13 mouse cellular contexts compared by ENCODE assay signal in genomic region chr2:131223569-131223968, GRCm38 (mm10). TPM values are rescaled to one million over a fixed set of nuclear protein-coding genes. Genes with fewer than 3 reads are reported as not detected.
DNase-seq lines count a peak whose midpoint lies in the region; ATAC-seq lines count a peak whose summit lies in the region.
"Had no signal": no experiment of that assay in that cellular context is flagged by ENCODE, and none has a peak within 500 bp of the region (broad histone marks: within the 10 kb centered on the region; RNA-seq: fewer than 3 reads in every experiment).

No protein-coding gene starts in this region.

- H3K27ac ChIP-seq in liver, embryonic 15.5 days (replicated peaks) = peak overlapping the region; percentile 96
- H3K27ac ChIP-seq in forebrain, embryonic 14.5 days (ENCODE audit: low read depth, low read length) = no peak overlapping the region
- H3K27ac ChIP-seq: embryonic facial prominence, embryonic 12.5 days; heart, adult 2 months had no signal

- peak; percentile 35 for DNase-seq in adrenal gland, postnatal 10 days
- no peak for DNase-seq in adrenal gland, adult 8-10 months
- peak; percentile 52 to 66 for DNase-seq in spleen, postnatal 36 days (ENCODE audit: low spot score in 2 of 2)
- DNase-seq in spleen, postnatal 14 days (ENCODE audit: low spot score in 2 of 2) = no peak
- no peak for DNase-seq in forebrain, embryonic 14.5 days (ENCODE audit: low spot score)
- no peak for DNase-seq in cerebellum, postnatal 4 days (ENCODE audit: low spot score in 2 of 2)
- no peak for DNase-seq in gastrocnemius, adult 18-20 months (ENCODE audit: low spot score)
- DNase-seq: cerebellum, adult 9-10 months; heart, adult 2 months; kidney, adult 9 months had no signal

- no peaks in the 10 kb centered on the region for H3K27me3 ChIP-seq in liver, embryonic 15.5 days
- H3K27me3 ChIP-seq in forebrain, embryonic 14.5 days (replicated peaks; ENCODE audit: control insufficient read depth, insufficient read depth, low read length) = no peaks in the 10 kb centered on the region
- H3K27me3 ChIP-seq: embryonic facial prominence, embryonic 12.5 days had no signal

- peak; percentile 99 for ATAC-seq in liver, embryonic 15.5 days (ENCODE audit: insufficient read depth)
- ATAC-seq in forebrain, embryonic 14.5 days = no peak

- peak overlapping the region; percentile 51 for H3K4me2 ChIP-seq in liver, embryonic 15.5 days
- no peak overlapping the region for H3K4me2 ChIP-seq in forebrain, embryonic 14.5 days (ENCODE audit: low read length)
- H3K4me2 ChIP-seq: embryonic facial prominence, embryonic 12.5 days had no signal

- no peaks in the 10 kb centered on the region for H3K9me3 ChIP-seq in liver, embryonic 15.5 days (replicated peaks)
- no peaks in the 10 kb centered on the region for H3K9me3 ChIP-seq in forebrain, embryonic 14.5 days (replicated peaks; ENCODE audit: control insufficient read depth, low read length)
- H3K9me3 ChIP-seq: embryonic facial prominence, embryonic 12.5 days; hindbrain, embryonic 10.5 days had no signal

- peaks cover 82% of the 10 kb centered on the region for H3K4me1 ChIP-seq in liver, embryonic 15.5 days (replicated peaks)
- no peaks in the 10 kb centered on the region for H3K4me1 ChIP-seq in forebrain, embryonic 14.5 days (ENCODE audit: control insufficient read depth, insufficient read depth, low read length)
- H3K4me1 ChIP-seq: embryonic facial prominence, embryonic 12.5 days had no signal

- WGBS in liver, embryonic 15.5 days (ENCODE audit: insufficient replicate concordance) = 30% methylated on average over 1 of the region's 1 CpGs
- WGBS in forebrain, embryonic 14.5 days = 77% methylated on average over 1 of the region's 1 CpGs

- H3K36me3 ChIP-seq in liver, embryonic 15.5 days (replicated peaks) = no peaks in the 10 kb centered on the region
- H3K36me3 ChIP-seq in forebrain, embryonic 14.5 days (ENCODE audit: control insufficient read depth, insufficient read depth, low read length) = no peaks in the 10 kb centered on the region
- H3K36me3 ChIP-seq: embryonic facial prominence, embryonic 12.5 days; hindbrain, embryonic 10.5 days had no signal

- 0 out of 2 replicates have a peak overlapping the region, but pooled peaks have one; percentile 5 for H3K4me3 ChIP-seq in liver, embryonic 15.5 days (replicated peaks)
- H3K4me3 ChIP-seq in forebrain, embryonic 14.5 days (ENCODE audit: low read depth, low read length) = no peak overlapping the region
- H3K4me3 ChIP-seq: embryonic facial prominence, embryonic 12.5 days; heart, adult 2 months; hindbrain, embryonic 10.5 days had no signal

- peak overlapping the region; percentile 37 for H3K9ac ChIP-seq in liver, embryonic 15.5 days
- no peak overlapping the region for H3K9ac ChIP-seq in forebrain, embryonic 14.5 days (ENCODE audit: low read length)
- H3K9ac ChIP-seq: embryonic facial prominence, embryonic 12.5 days had no signal

RNA-seq across cellular contexts. Expression of gene Mavs, which starts 10.3 kb away (rescaled TPM):
- total RNA-seq in adrenal gland, postnatal 10 days (2021) = 10 to 100 TPM; 36.2 to 46.4 TPM
- total RNA-seq in adrenal gland, adult 8-10 months (2022) = 10 to 100 TPM; 45.2 to 50.0 (median 46.1) TPM
- 29.8 and 33.5 TPM in 2 replicates for polyA plus RNA-seq in liver, embryonic 15.5 days (2015; fragmentation: Nextera tagmentation; extraction: Ambion mirVana)
- polyA plus RNA-seq in forebrain, embryonic 14.5 days (2014; fragmentation: Nextera tagmentation; extraction: Ambion mirVana) = 6.5 and 6.6 TPM in 2 replicates
- total RNA-seq in gastrocnemius, adult 18-20 months (2021) = 10 to 100 TPM; 41.4 to 43.7 TPM

RNA-seq across cellular contexts. Expression of gene Ap5s1, which starts 16.7 kb away (rescaled TPM):
- total RNA-seq in adrenal gland, postnatal 10 days (2021) = 10 to 100 TPM; 16.9 to 25.8 TPM
- 10 to 100 TPM; 24.4 to 29.0 (median 26.6) TPM for total RNA-seq in adrenal gland, adult 8-10 months (2022)
- polyA plus RNA-seq in liver, embryonic 15.5 days (2015; fragmentation: Nextera tagmentation; extraction: Ambion mirVana) = 16.6 and 18.3 TPM in 2 replicates
- 29.9 and 30.3 TPM in 2 replicates for polyA plus RNA-seq in forebrain, embryonic 14.5 days (2014; fragmentation: Nextera tagmentation; extraction: Ambion mirVana)
- total RNA-seq in gastrocnemius, adult 18-20 months (2021) = 10 to 100 TPM; 15.8 to 20.2 TPM

RNA-seq across cellular contexts. Expression of gene Spef1, which starts 36.5 kb away (rescaled TPM):
- 10 to 100 TPM in 1 of 2 experiments, 1 to 10 TPM in 1; 7.4 to 10.5 TPM for total RNA-seq in adrenal gland, postnatal 10 days (2021)
- 1 to 10 TPM; 4.0 to 6.4 (median 5.1) TPM for total RNA-seq in adrenal gland, adult 8-10 months (2022)
- polyA plus RNA-seq in liver, embryonic 15.5 days (2015; fragmentation: Nextera tagmentation; extraction: Ambion mirVana) = 1.6 and 1.8 TPM in 2 replicates
- 10.1 and 11.8 TPM in 2 replicates for polyA plus RNA-seq in forebrain, embryonic 14.5 days (2014; fragmentation: Nextera tagmentation; extraction: Ambion mirVana)
- 1 to 10 TPM in 1 of 2 experiments, under 1 TPM in 1; 0.84 to 1.4 TPM for total RNA-seq in gastrocnemius, adult 18-20 months (2021)

RNA-seq across cellular contexts. Expression of gene Cdc25b, which starts 36.8 kb away (rescaled TPM):
- 10 to 100 TPM; 13.6 to 22.4 TPM for total RNA-seq in adrenal gland, postnatal 10 days (2021)
- 1 to 10 TPM; 4.5 to 9.4 (median 6.3) TPM for total RNA-seq in adrenal gland, adult 8-10 months (2022)
- polyA plus RNA-seq in liver, embryonic 15.5 days (2015; fragmentation: Nextera tagmentation; extraction: Ambion mirVana) = 236 and 279 TPM in 2 replicates
- 30.0 and 32.0 TPM in 2 replicates for polyA plus RNA-seq in forebrain, embryonic 14.5 days (2014; fragmentation: Nextera tagmentation; extraction: Ambion mirVana)
- under 1 TPM; 0.78 to 0.95 TPM for total RNA-seq in gastrocnemius, adult 18-20 months (2021)

RNA-seq across cellular contexts. Expression of gene Pank2, which starts 38.7 kb away (rescaled TPM):
- total RNA-seq in adrenal gland, postnatal 10 days (2021) = 10 to 100 TPM; 52.7 to 57.7 TPM
- total RNA-seq in adrenal gland, adult 8-10 months (2022) = 10 to 100 TPM; 49.0 to 61.9 (median 53.7) TPM
- 21.7 and 22.0 TPM in 2 replicates for polyA plus RNA-seq in liver, embryonic 15.5 days (2015; fragmentation: Nextera tagmentation; extraction: Ambion mirVana)
- 29.4 and 34.4 TPM in 2 replicates for polyA plus RNA-seq in forebrain, embryonic 14.5 days (2014; fragmentation: Nextera tagmentation; extraction: Ambion mirVana)
- total RNA-seq in gastrocnemius, adult 18-20 months (2021) = 10 to 100 TPM; 18.5 to 24.6 TPM

Comparison
In these comparisons a context has a peak if more than half of its experiments do, and no peak if none do; other contexts are left out.
1. DNase-seq: peak in adrenal gland, postnatal 10 days (single experiment) and spleen, postnatal 36 days (2 of 2); none in adrenal gland, adult 8-10 months (single experiment), spleen, postnatal 14 days (0 of 2), forebrain, embryonic 14.5 days (single experiment), cerebellum, postnatal 4 days (0 of 2) and gastrocnemius, adult 18-20 months (single experiment).